Mouse (Mus musculus): Measurements from ENCODE around the gene Rab11fip3.
"Not testable (repeated sequence)": the region's sequence is repeated elsewhere in the genome, so short reads cannot be mapped to it uniquely, and the experiment has no call there.

The Rab11fip3 gene

DNA sequence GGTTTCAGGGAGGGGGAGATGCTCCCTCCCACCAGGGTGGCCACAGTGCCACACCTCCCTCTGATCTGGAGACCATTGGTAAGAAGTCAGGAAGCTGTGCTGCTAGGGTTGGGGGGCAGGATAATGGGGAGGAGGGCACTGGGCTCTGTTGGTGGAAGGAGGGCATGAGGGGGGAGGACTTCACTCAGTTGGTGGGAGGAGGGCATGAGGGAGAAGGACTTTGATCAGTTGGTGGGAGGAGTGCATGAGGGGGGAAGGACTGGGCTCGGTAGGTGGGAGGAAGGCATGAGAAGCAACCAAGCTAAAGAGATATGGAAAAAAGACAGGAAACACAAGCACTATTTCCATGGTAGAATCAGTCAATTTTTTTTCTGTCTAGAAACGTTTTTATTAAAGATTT is 11.5 kb upstream of the Rab11fip3 start:
- no peak for DNase-seq

DNA sequence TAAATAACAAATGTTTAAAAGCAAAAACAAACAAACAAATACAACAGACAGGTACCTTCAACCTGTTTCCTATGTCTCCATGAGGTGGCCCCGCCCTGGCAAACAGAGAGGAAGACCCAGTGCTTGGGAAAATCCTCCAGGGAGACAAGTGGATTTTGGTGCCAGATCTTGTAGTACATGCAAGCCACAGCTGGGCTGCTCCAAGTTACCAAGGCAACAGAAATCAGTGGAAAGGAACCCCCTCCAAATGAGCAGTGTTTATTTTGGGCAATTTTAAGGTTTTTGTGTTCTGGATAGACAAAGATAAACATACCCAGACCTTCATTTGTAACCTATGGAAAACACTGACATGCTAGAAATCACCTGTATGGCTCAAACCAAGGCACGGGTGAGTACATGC is 9.5 kb upstream of the Rab11fip3 start:
- no peak for DNase-seq

DNA sequence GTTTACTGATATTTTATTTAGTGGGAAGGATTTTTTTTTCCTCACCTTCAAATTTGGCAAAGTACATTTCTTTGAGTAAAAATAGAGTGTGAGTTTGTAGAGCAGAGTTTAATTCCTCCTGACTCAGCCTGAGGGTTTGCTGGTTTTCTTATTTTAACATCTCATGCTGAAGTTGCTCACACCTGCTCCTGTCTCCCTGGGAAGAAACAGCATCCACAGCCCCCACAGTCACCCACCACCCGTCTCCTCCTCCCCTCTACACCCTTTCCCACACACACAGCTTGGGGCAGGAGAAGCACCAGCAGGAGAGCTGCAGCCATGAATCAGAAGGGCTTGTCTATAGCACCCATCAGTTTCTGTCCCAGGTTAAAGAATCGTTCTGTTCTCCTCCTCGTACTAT is 5.9 kb upstream of the Rab11fip3 start:
- DNase-seq = no peak

DNA sequence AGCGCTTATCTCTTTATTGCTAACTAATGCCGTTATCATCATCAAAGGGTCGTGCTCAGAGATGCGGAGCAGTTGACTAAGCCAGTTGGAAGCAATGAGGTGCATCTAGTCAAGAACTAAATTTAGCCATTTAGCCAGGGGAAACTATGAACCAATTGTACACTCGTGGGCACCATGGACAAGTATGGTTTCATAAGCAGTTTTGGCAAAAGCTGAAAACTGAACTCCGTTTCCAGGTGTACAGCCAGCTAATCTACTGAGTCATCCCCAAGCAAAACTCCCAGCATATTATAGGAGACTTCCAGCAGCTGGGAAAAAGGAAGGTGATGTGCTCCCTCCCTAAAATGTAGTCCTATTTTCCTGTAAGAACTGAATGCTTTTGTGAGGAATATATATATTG is 781 bp upstream of the Rab11fip3 start:
- DNase-seq = no peak

DNA sequence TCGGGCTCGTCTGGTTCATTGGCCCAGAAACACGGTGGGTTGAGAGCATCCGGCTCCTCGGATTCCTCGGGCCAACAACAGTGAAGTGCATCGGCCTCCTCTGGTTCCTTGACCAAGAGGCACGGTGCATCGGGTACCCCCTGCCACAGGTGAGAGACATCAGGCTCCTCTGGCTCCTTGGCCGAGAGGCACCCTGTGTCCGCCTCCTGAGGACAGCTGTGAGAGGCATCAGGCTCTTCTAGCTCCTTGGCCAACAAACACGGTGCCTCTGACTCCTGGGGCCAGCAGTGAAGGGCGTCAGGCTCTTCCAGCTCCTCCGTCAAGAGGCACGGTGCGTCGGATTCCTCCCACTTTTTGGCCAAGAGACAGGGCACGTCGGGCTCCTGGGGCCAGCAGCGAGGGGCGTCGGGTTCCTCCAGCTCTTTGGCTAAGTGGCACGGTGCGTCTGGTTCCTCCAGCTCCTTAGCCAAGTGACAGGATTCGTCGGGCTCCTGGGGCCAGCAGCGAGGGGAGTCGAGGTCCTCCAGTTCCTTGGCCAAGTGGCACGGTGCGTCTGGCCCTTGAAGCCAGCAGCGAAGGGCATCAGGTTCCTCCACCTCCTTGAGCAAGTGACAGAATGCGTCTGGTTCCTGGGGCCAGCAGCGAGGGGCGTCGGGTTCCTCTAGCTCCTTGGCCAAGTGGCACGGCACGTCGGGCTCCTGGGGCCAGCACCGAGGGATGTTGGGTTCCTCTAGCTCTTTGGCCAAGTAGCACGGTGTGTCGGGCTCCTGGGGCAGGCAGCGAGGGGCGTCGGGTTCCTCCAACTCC is 1.1 kb downstream of the Rab11fip3 start:
- no peak for DNase-seq

DNA sequence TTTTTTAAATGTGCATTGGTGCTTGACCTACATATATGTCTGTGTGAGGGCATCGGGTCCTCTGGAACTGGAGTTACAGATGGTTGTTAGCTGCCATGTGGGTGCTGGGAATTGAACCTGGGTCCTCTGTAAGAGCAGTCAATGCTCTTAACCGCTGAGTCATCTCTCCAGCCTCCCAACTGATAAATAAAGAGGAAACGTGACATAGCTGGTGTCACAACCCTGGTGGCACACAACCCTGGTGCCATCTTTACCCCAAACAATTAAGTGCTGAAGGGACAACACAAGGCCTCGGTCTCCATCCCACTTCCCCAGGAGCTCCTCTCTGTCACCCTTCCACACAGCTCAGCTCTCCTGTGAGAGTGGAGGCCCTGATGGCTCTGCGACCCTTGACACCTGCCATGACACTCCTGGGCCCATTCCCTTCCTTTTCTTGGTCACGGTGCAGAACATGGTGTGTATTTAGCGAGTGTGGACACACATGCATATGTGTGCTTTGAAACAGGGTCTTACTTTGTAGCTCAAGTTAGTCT is 2.8 kb downstream of the Rab11fip3 start:
- DNase-seq = no peak

DNA sequence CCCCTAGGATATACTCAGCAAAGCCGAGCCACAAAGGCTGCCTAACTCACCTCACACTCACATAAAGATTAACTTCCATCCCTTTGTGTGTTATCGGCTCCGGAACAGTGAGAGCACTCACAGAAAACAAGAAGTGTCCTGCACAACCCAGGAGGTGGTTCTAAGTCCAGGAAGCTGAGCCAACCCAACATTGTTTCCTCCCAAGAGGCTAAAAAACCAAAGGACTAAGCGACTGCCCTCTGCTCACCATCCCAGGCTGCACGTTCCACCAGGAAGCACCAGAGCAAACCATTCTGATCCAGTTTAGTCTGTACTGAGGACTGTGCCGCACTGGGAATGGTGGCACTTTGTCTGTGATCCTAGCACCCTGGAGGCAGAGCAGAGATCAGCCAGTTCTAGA is 4.4 kb downstream of the Rab11fip3 start:
- DNase-seq = no peak

DNA sequence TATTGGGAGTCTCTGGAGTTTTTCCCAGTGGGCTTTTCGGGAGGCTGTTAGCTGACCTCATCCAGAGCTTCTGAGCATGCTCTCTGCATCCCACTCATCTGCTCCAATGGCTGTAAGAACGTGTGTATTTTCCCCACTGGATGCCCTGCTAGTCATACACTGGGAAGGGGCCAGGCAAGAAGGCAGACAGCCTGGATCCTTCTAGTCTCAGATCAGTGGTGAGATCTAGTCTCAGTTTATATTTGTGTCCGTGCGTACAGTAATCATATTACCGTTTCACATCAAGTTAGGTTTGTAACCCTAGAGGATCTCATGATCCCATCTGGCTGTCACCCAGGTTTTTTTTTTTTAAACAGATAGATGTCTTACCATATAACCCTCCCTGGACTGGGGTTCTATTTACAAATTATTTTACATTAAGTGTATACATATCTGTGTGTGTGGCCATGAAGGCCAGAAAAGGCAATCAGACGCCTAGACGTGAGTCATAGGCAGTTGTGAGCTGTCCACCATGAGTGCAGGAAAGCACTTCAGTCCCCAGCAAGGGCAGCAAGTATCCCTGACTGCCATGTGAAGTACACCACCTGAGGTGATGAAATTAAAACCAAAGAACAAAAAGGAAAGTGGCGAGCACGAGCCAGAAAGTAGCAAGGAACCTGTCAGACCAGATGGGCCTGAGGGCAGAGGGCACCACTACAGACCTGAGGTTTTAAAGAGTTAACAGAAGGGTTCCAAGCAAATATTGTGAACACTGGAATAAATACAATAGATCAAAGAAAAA is 11.4 kb downstream of the Rab11fip3 start:
- no peak for DNase-seq

DNA sequence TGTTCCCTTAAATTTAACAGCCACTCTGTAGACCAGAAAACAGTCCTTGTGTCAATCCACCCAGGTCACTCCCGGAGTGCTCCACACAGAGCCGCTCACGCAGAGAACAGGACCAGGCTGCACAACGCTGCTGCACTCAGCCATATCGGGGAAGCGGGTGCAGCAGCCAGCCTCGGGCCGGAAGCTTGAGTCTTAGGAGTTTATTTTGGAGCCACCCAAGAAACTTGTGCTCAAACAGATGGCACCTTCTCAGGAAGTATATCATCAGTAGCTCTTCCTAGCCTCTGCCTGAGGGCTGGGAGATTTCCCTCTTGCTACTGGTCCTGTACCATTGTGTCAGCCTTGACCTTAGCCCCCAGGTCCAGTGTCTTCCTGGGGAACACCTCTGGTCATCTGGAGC is 12.1 kb downstream of the Rab11fip3 start:
- DNase-seq = no peak

DNA sequence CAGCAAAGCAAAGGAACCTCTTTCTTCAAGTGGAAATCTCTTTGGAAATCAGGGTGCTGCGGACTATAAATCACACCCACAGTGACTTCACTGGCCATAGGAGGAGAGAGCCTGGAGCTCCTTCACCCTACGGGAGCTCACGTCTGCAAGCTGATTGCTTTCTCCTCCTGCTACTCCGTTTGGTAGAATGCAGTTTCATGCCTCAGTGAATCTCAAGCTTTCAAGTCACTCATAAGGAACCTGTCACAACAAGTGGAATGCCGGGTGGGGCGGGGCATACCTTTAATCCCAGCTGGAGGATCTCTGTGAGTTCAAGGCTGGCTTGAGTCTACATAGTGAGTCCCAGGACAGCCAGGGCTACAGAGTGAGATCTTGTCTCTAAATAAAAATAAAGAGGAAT is 14.2 kb downstream of the Rab11fip3 start:
- DNase-seq = no peak

DNA sequence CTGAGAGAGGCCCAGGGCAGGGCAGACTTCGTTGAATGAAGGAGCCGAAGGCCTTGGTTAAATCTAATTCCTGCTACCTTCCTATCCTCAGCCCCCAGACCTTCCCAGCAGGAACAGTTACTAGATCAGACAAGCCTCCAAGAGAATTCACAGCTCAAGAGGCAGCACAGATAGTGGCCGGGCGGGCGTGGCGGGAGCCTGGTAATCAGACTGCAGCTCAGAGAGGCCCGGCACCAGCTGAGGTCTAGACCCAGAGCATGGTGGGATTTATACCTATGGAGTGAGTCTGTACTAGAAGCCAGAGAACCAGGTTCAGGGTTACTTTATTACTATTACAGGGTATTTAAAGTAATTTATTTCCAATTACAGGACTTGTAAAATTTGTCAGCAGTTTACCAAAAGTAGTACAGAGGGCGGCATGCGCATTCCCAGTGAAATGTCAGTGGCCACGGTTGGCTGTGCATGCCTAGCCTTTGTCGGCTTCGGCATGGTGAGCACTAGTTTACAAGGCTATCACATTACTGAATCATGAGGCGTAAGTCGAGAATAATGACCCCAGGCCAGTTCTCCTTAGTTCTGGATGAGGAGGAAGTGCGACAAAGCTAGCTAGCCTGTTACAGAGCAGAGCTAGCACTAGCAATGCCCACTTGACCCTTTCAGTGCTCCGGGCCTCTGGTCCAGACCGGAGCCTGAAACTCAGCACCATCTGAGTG is 15.1 kb downstream of the Rab11fip3 start:
- no peak for DNase-seq

DNA sequence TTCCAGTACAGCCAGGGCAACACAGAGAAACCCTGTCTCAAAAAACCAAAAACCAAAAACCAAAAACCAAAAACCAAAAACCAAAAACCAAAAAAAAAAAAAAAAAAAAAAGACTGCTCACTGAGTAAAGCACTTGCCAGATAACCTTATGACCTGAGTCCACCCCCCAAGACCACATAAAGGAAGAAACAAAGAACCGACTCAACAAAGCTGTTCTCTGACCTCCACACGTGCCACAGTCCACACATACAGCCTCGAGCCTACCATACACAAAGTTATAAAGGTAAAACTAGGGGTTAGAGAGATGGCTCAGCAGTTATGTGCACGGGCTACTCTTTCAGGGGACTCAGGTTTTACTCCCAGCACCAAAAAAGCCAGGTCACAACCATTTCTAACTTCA is 16.6 kb downstream of the Rab11fip3 start:
- DNase-seq = no peak

DNA sequence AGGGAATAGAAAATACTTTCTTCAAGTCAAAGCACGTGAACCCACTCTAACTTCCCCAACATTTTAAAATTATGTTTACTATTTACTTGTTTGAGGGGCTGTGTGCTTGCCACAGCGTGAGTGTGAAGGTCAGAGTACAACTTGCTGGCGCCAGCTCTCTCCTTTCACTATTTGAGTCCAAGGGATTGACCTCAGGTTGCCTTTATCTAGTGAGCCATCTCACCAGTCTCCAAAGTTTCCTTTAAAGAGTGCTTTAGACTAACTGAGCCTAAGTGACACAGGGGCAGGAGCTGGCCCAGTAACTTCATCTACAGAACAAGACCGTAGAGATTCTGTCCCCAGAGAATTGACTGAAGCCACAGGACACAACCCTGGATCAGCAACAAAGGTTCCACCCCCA is 17.3 kb downstream of the Rab11fip3 start:
- no peak for DNase-seq

DNA sequence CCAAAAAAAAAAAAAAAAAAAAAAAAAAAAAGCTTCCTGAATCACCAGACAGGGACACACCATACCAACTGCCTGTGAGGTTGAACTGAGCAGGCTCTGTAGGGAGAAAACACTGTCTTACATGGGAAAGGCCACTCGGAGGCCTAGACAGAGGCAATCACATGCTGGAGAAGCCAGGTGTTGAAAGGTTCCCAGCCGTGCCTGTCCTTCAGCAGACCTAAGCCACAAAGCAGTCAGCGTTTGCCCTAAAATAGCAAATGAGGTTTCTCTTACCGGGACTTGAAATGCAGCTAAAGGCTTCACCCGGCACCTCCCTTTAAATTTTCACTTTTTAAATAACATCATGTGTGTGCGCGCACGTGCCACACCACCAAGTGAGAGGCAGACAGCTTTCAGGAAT is 21.2 kb downstream of the Rab11fip3 start:
- DNase-seq = no peak

DNA sequence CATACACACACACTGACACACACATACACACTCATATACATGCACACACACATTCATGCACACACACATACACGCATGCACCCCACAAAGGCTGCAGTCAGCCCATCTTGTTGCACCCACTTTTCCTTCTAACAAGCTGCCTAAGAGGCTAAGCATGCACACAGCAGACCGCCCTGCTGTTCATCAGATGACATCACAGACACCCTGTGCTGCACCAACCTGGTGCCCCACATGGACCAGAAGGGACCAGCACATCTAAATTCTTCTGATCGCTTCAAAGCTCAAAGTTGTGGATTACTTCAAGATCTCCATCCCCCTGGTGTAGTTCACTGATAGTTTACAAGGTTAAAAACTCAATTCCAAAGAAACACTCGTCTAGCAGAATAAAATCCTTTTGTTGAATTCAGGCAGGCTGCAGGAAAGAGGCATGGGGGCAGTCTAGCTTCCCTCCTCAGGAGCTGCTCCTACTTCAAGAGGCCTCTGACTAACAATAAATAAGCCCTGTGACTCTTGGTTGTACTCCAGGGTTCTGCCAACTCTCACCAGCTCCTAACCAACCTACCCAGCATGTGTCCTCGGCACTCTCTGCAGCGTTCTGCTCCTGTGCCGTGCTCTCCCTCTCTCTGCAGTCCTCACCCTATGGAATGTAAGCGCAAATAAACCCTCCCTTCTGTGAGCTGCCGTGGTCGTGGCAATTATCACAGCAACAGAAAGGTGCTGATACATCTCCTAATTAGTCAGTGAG is 22.9 kb downstream of the Rab11fip3 start:
- DNase-seq = peak; percentile 75

DNA sequence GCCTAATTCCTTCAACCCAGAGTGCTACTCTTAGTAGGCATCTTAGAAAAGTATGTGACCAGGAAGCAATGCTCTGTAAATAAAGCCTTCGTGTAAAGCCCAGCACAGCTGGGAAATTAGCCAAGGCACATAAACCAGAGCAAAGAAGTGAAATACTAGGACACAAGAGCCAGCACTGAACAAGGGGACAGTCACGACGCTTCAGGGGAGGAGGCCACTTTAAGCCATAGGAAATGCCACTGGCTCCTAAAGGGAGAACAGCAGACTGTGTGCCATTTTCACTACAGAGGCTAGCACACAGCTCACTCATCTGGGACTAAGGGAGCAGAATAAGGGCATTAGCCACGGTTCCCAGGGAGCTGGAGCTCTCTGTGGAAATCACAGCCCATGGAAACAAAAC is 24.1 kb downstream of the Rab11fip3 start:
- no peak for DNase-seq

DNA sequence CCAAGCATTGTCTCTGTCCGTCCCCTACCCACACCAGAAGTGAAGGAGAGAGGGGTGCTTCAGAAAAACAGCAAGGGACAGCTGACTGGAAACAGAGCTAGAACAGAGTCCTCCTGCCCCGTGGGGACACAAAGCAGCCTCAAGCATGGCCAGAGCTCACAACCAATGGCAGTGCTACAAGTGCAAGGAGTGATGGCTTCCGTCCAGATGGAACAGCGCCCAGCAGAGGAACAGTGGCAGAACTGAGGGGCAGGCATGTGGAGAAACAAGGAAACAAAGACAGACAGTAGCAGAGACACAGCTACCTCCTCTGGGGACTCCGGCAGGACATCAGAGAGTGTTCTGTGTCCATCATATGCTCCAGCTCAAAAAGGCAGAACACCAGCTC is 26.1 kb downstream of the Rab11fip3 start:
- peak; percentile 92 for DNase-seq

DNA sequence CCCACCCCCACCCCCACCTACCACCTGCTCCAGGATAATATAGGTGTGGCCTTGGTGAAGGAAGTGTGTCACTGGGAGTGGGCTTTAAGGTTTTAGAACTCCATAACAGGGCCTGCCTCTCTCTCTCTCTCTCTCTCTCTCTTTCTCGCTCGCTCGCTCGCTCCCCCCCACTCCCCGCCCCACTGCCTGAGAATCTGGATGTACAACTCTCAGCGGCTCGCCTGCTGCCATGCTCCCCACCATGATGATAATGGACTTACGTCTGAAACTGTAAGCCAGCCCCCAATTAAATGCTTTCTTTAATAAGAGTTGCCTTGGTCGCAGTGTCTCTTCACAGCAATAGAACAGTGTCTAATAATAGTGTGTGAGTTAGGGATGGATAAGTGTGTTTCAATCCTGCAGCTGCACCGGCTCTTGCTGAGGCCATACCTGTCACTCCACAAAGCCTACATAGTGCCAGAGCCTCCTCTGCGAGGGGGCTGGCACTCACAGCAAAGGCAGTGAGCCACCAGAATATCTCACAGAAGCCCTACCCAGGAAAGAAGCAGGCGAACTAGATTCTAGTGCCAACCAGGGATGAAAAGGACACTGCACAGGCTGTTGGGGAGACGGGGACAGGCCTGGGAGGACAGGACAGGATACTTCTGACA is 26.6 kb downstream of the Rab11fip3 start:
- peak; percentile 71 for DNase-seq

DNA sequence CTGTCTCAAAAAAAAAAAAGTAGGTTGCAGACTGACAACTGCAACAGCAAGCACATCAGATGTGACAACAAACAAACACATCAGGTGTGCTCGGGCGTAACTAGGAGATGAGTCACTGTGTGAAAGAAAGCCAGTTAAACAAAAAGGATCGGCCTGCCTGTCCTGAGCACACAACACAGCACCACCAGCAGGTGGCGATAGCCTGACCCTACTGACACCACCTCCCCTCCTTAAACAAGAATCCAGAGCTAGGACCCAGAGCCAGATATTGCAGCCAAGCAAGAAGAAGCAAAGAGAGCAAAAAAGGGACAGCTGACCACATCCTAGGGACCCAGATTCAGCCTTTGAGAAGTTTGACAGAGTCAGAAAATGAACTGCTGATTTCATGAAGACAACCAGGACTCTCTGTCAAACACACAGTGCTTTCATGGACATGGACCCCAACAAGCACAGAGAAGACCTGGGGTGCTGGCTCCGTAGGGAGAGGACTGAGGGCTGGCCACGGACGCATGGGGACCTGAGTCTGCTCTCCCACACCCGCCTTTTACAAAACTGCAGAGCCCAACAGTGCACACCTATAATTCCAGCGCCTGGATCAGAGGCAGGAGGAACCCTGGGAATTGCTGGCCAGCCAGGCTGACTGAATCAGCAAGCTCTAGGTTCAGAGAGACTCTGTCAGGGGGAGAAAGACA is 28.1 kb downstream of the Rab11fip3 start:
- peak; percentile 87 for DNase-seq

DNA sequence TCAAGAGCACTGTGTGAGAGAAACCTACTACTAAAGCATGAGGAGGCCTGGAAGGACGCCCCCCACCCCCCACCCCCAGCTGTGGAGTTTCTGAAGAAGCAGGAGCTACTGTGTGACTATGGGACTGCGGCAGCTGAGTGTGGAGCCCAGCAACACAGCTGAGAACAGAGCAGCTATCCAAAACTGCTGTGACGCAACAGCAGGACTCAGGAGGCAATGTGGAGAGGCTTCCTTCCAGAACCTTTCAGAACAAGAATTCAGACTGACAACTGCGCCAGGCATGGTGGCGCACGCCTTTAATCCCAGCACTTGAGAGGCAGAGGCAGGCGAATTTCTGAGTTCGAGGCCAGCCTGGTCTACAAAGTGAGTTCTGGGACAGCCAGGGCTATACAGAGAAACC is 28.6 kb downstream of the Rab11fip3 start:
- DNase-seq = not testable (repeated sequence)

DNA sequence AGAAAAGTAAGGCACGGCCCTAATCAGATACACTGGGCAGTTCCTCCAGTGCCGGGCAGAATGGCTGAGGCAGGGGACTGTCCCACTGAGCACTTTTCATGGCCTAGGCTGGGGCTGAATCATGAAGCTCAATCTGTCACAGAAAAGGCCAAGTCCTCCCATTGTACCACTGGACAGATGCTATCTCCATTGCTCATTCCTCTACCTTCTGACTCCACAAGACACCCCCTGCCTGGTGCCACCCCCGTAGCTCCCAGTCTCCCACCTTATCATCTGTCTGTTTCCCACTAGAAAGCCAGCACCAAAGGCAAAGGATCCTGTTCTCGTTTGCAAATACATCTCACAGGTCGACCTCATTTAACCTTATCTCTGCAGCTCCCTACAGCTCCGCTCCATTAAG is 37.3 kb downstream of the Rab11fip3 start:
- no peak for DNase-seq

DNA sequence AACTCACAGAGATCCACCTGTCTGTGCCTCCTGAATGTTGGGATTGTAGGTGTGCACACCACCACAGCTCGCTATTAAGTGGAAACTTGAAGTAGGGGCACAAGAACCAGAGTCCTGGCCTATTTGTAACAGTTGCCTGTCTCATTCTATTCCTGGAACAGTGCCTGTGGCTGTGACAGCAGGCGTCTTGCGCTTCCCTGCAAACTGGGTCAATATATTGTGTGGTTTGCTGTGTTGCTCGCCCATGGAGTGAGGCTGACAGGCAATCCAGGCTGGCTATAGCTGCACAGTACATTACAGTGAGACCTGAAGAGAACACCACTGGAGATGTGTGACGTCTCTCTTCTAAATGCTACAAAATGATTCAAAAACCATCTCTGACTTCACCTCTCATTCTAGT is 37.8 kb downstream of the Rab11fip3 start:
- peak; percentile 89 for DNase-seq

All from cerebellum, adult 9-10 months (tissue).